8 mouse cellular contexts compared by ENCODE assay signal in genomic region chr2:174438181-174438580, GRCm38 (mm10). TPM values are rescaled to one million over a fixed set of nuclear protein-coding genes. Genes with fewer than 3 reads are reported as not detected.
DNase-seq lines count a peak whose midpoint lies in the region; ATAC-seq and TF ChIP-seq lines count a peak whose summit lies in the region.

No protein-coding gene starts in this region.

- H3K27ac ChIP-seq in heart, embryonic 11.5 days (ENCODE audit: low read depth, low read length), result no peak overlapping the region
- H3K27ac ChIP-seq in forebrain, embryonic 15.5 days (replicated peaks), result no peak overlapping the region
- peak overlapping the region; percentile 70 for H3K27ac ChIP-seq in liver, embryonic 16.5 days (ENCODE audit: low read length)

- peak overlapping the region; percentile 75 for H3K9ac ChIP-seq in heart, embryonic 11.5 days (ENCODE audit: low read depth, low read length)
- peak overlapping the region; percentile 62 for H3K9ac ChIP-seq in forebrain, embryonic 15.5 days (replicated peaks)
- peak overlapping the region; percentile 76 for H3K9ac ChIP-seq in liver, embryonic 16.5 days (ENCODE audit: low read depth, low read length)

- H3K27me3 ChIP-seq in heart, embryonic 11.5 days (ENCODE audit: control insufficient read depth, insufficient read depth, low read length), result no peaks in the 10 kb centered on the region
- H3K27me3 ChIP-seq in E14TG2a.4 (ENCODE audit: insufficient read depth, low read length), result peaks cover 3% of the 10 kb centered on the region; the same call in 1 of the 2 replicates
- H3K27me3 ChIP-seq in forebrain, embryonic 15.5 days, result no peaks in the 10 kb centered on the region
- no peaks in the 10 kb centered on the region for H3K27me3 ChIP-seq in liver, embryonic 16.5 days (ENCODE audit: control insufficient read depth, insufficient read depth, low read depth, low read length)

- DNase-seq in heart, adult 9 months (ENCODE audit: low spot score in 2 of 2), result no peak
- DNase-seq in B cell, adult 2 months, result no peak
- no peak for DNase-seq in gastrocnemius, postnatal 25 days

- H3K4me2 ChIP-seq in heart, embryonic 11.5 days, result peak overlapping the region; percentile 74
- peak overlapping the region; percentile 71 for H3K4me2 ChIP-seq in forebrain, embryonic 15.5 days (replicated peaks)
- peak overlapping the region; percentile 92 for H3K4me2 ChIP-seq in liver, embryonic 16.5 days (ENCODE audit: low read depth, low read length)

- peaks cover 16% of the 10 kb centered on the region; the same call in 1 of the 2 replicates for H3K4me1 ChIP-seq in heart, embryonic 11.5 days (ENCODE audit: control insufficient read depth, insufficient read depth, low read length)
- H3K4me1 ChIP-seq in E14TG2a.4 (replicated peaks; ENCODE audit: low read depth, low read length), result peaks cover 68% of the 10 kb centered on the region
- H3K4me1 ChIP-seq in forebrain, embryonic 15.5 days, result peaks cover 20% of the 10 kb centered on the region
- H3K4me1 ChIP-seq in liver, embryonic 16.5 days (ENCODE audit: control insufficient read depth, low read depth, low read length), result peaks cover 33% of the 10 kb centered on the region

- peak overlapping the region; percentile 68 for H3K4me3 ChIP-seq in heart, embryonic 11.5 days (ENCODE audit: low read depth, low read length)
- H3K4me3 ChIP-seq in E14TG2a.4 (replicated peaks; ENCODE audit: low read length), result peak overlapping the region; percentile 79
- H3K4me3 ChIP-seq in forebrain, embryonic 15.5 days, result peak overlapping the region; percentile 70
- H3K4me3 ChIP-seq in liver, embryonic 16.5 days (ENCODE audit: low read depth, low read length), result peak overlapping the region; percentile 70

- H3K9me3 ChIP-seq in heart, embryonic 11.5 days (replicated peaks; ENCODE audit: control insufficient read depth, low read length), result no peaks in the 10 kb centered on the region
- no peaks in the 10 kb centered on the region for H3K9me3 ChIP-seq in E14TG2a.4 (ENCODE audit: low read length)
- H3K9me3 ChIP-seq in forebrain, embryonic 15.5 days, result no peaks in the 10 kb centered on the region
- no peaks in the 10 kb centered on the region for H3K9me3 ChIP-seq in liver, embryonic 16.5 days (replicated peaks; ENCODE audit: control insufficient read depth, low read length)

- ATAC-seq in heart, embryonic 11.5 days (replicated peaks; ENCODE audit: insufficient number of reproducible peaks, low FRiP score, low TSS enrichment), result no peak
- peak; percentile 13; the same call in 1 of the 2 replicates for ATAC-seq in forebrain, embryonic 15.5 days (replicated peaks)
- ATAC-seq in liver, embryonic 16.5 days (ENCODE audit: low read depth), result no peak
- ATAC-seq in granulocyte monocyte progenitor cell, adult 5-6 weeks (replicated peaks; ENCODE audit: poor library complexity, severe bottlenecking), result no peak; the same call in 1 of the 2 replicates

- H3K36me3 ChIP-seq in heart, embryonic 11.5 days (ENCODE audit: control insufficient read depth, insufficient read depth, low read length), result no peaks in the 10 kb centered on the region; the same call in 1 of the 2 replicates
- H3K36me3 ChIP-seq in E14TG2a.4 (ENCODE audit: insufficient read depth, low read length), result peaks cover 36% of the 10 kb centered on the region
- no peaks in the 10 kb centered on the region; the same call in 1 of the 2 replicates for H3K36me3 ChIP-seq in forebrain, embryonic 15.5 days
- H3K36me3 ChIP-seq in liver, embryonic 16.5 days (ENCODE audit: control insufficient read depth, insufficient read depth), result peaks cover 4% of the 10 kb centered on the region; the same call in 1 of the 2 replicates

- no peak for TF ChIP-seq CTCF in E14TG2a.4 (conservative IDR thresholded peaks at IDR 0.05; ENCODE audit: low read length)

- WGBS in heart, embryonic 11.5 days (ENCODE audit: insufficient replicate concordance), result 66% methylated on average over 11 of the region's 11 CpGs
- WGBS in forebrain, embryonic 15.5 days, result 62% methylated on average over 11 of the region's 11 CpGs
- 60% methylated on average over 11 of the region's 11 CpGs for WGBS in liver, embryonic 16.5 days (ENCODE audit: insufficient replicate concordance)

RNA-seq across cellular contexts. Expression of gene Ctsz, which starts 0.7 kb away (rescaled TPM):
- 110 and 117 TPM in 2 replicates for polyA plus RNA-seq in heart, embryonic 11.5 days (2014; fragmentation: Nextera tagmentation; extraction: Ambion mirVana)
- 75.1 and 78.9 TPM in 2 replicates for polyA plus RNA-seq in forebrain, embryonic 15.5 days (2015; fragmentation: Nextera tagmentation; extraction: Ambion mirVana)
- polyA plus RNA-seq in liver, embryonic 16.5 days (2015; fragmentation: Nextera tagmentation; extraction: Ambion mirVana), result 125 and 128 TPM in 2 replicates
- 10 to 100 TPM; 21.2 to 37.0 TPM for total RNA-seq in gastrocnemius, postnatal 25 days (2021)
- total RNA-seq in granulocyte monocyte progenitor cell, adult 5-6 weeks (2014; fragmentation: Nextera tagmentation), result 201 and 252 TPM in 2 replicates
- 362 and 363 TPM in 2 replicates for total RNA-seq in granulocyte monocyte progenitor cell, adult 5-6 weeks (2017)

RNA-seq across cellular contexts. Expression of gene Tubb1, which starts 12.3 kb away (rescaled TPM):
- 11.0 and 14.6 TPM in 2 replicates for polyA plus RNA-seq in heart, embryonic 11.5 days (2014; fragmentation: Nextera tagmentation; extraction: Ambion mirVana)
- polyA plus RNA-seq in forebrain, embryonic 15.5 days (2015; fragmentation: Nextera tagmentation; extraction: Ambion mirVana), result 0.59 and 0.91 TPM in 2 replicates
- polyA plus RNA-seq in liver, embryonic 16.5 days (2015; fragmentation: Nextera tagmentation; extraction: Ambion mirVana), result 22.0 and 23.5 TPM in 2 replicates
- under 1 TPM; 0.20 to 0.32 TPM for total RNA-seq in gastrocnemius, postnatal 25 days (2021)
- not detected in 2 replicates for total RNA-seq in granulocyte monocyte progenitor cell, adult 5-6 weeks (2014; fragmentation: Nextera tagmentation)
- total RNA-seq in granulocyte monocyte progenitor cell, adult 5-6 weeks (2017), result 0.43 and 1.0 TPM in 2 replicates

RNA-seq across cellular contexts. Expression of gene Nelfcd, which starts 22.6 kb away (rescaled TPM):
- 99.5 and 101 TPM in 2 replicates for polyA plus RNA-seq in heart, embryonic 11.5 days (2014; fragmentation: Nextera tagmentation; extraction: Ambion mirVana)
- polyA plus RNA-seq in forebrain, embryonic 15.5 days (2015; fragmentation: Nextera tagmentation; extraction: Ambion mirVana), result 110 and 112 TPM in 2 replicates
- polyA plus RNA-seq in liver, embryonic 16.5 days (2015; fragmentation: Nextera tagmentation; extraction: Ambion mirVana), result 68.7 and 69.4 TPM in 2 replicates
- 10 to 100 TPM; 19.3 to 21.8 TPM for total RNA-seq in gastrocnemius, postnatal 25 days (2021)
- 56.8 and 68.4 TPM in 2 replicates for total RNA-seq in granulocyte monocyte progenitor cell, adult 5-6 weeks (2014; fragmentation: Nextera tagmentation)
- 40.2 and 42.2 TPM in 2 replicates for total RNA-seq in granulocyte monocyte progenitor cell, adult 5-6 weeks (2017)

RNA-seq across cellular contexts. Expression of gene Atp5e, which starts 25.7 kb away (rescaled TPM):
- polyA plus RNA-seq in heart, embryonic 11.5 days (2014; fragmentation: Nextera tagmentation; extraction: Ambion mirVana), result 953 and 1,053 TPM in 2 replicates
- polyA plus RNA-seq in forebrain, embryonic 15.5 days (2015; fragmentation: Nextera tagmentation; extraction: Ambion mirVana), result 668 and 672 TPM in 2 replicates
- polyA plus RNA-seq in liver, embryonic 16.5 days (2015; fragmentation: Nextera tagmentation; extraction: Ambion mirVana), result 366 and 385 TPM in 2 replicates
- 1,000 to 10,000 TPM; 1,235 to 1,264 TPM for total RNA-seq in gastrocnemius, postnatal 25 days (2021)
- 648 and 734 TPM in 2 replicates for total RNA-seq in granulocyte monocyte progenitor cell, adult 5-6 weeks (2014; fragmentation: Nextera tagmentation)
- total RNA-seq in granulocyte monocyte progenitor cell, adult 5-6 weeks (2017), result 282 and 442 TPM in 2 replicates

RNA-seq across cellular contexts. Expression of gene Prelid3b, which starts 34.7 kb away (rescaled TPM):
- 140 and 165 TPM in 2 replicates for polyA plus RNA-seq in heart, embryonic 11.5 days (2014; fragmentation: Nextera tagmentation; extraction: Ambion mirVana)
- polyA plus RNA-seq in forebrain, embryonic 15.5 days (2015; fragmentation: Nextera tagmentation; extraction: Ambion mirVana), result 112 and 115 TPM in 2 replicates
- polyA plus RNA-seq in liver, embryonic 16.5 days (2015; fragmentation: Nextera tagmentation; extraction: Ambion mirVana), result 64.2 and 74.4 TPM in 2 replicates
- 10 to 100 TPM; 51.4 to 52.9 TPM for total RNA-seq in gastrocnemius, postnatal 25 days (2021)
- total RNA-seq in granulocyte monocyte progenitor cell, adult 5-6 weeks (2014; fragmentation: Nextera tagmentation), result 76.8 and 88.4 TPM in 2 replicates
- 213 and 215 TPM in 2 replicates for total RNA-seq in granulocyte monocyte progenitor cell, adult 5-6 weeks (2017)
